In genomic region chr10:12986943-12987342, GRCm38 (mm10) we compare ENCODE assay signal across 13 mouse cellular contexts. TPM values are rescaled to one million over a fixed set of nuclear protein-coding genes. Genes with fewer than 3 reads are reported as not detected.
DNase-seq lines count a peak whose midpoint lies in the region; ATAC-seq and TF ChIP-seq lines count a peak whose summit lies in the region.
"Had no signal": no experiment of that assay in that cellular context is flagged by ENCODE, and none has a peak within 500 bp of the region (broad histone marks: within the 10 kb centered on the region; RNA-seq: fewer than 3 reads in every experiment).

No protein-coding gene starts in this region.

- H3K27me3 ChIP-seq in megakaryocyte, embryonic 14.5 days (replicated peaks), result no peaks in the 10 kb centered on the region
- H3K27me3 ChIP-seq in cerebellum, adult 2 months (ENCODE audit: control insufficient read depth, insufficient read depth, low read length), result no peaks in the 10 kb centered on the region
- H3K27me3 ChIP-seq: embryonic facial prominence, embryonic 15.5 days; intestine, embryonic 15.5 days; limb, embryonic 12.5 days had no signal

- 66% methylated on average over 4 of the region's 4 CpGs for WGBS in cerebellum, adult 2 months

- no peaks in the 10 kb centered on the region for H3K36me3 ChIP-seq in megakaryocyte, embryonic 14.5 days (replicated peaks; ENCODE audit: low read length)
- H3K36me3 ChIP-seq: embryonic facial prominence, embryonic 15.5 days; intestine, embryonic 15.5 days; limb, embryonic 12.5 days had no signal

- H3K4me3 ChIP-seq in megakaryocyte, embryonic 14.5 days (replicated peaks), result peak overlapping the region; percentile 84
- H3K4me3 ChIP-seq in cerebellum, adult 2 months (replicated peaks; ENCODE audit: insufficient read depth, low read depth, low read length), result no peak overlapping the region
- H3K4me3 ChIP-seq: embryonic facial prominence, embryonic 15.5 days; intestine, embryonic 15.5 days; limb, embryonic 12.5 days had no signal

- TF ChIP-seq CTCF in cerebellum, adult 2 months (IDR thresholded peaks at IDR 0.05; ENCODE audit: borderline replicate concordance, insufficient read depth, low read depth, low read length), result no peak

- peak; percentile 67 for ATAC-seq in frontal cortex, adult (ENCODE audit: low TSS enrichment)
- ATAC-seq: intestine, embryonic 15.5 days had no signal

- TF ChIP-seq POLR2A in cerebellum, adult 2 months (IDR thresholded peaks at IDR 0.05; ENCODE audit: borderline replicate concordance, insufficient read depth, low read length), result no peak

- H3K27ac ChIP-seq in cerebellum, adult 2 months (ENCODE audit: insufficient read depth, low read length), result no peak overlapping the region
- H3K27ac ChIP-seq: embryonic facial prominence, embryonic 15.5 days; intestine, embryonic 15.5 days; limb, embryonic 12.5 days had no signal

- H3K4me1 ChIP-seq in megakaryocyte, embryonic 14.5 days, result peaks cover 98% of the 10 kb centered on the region
- no peaks in the 10 kb centered on the region for H3K4me1 ChIP-seq in cerebellum, adult 2 months (ENCODE audit: control insufficient read depth, insufficient read depth, low read length)
- H3K4me1 ChIP-seq: embryonic facial prominence, embryonic 15.5 days; intestine, embryonic 15.5 days; limb, embryonic 12.5 days had no signal

- H3K9me3 ChIP-seq in megakaryocyte, embryonic 14.5 days, result no peaks in the 10 kb centered on the region
- H3K9me3 ChIP-seq: embryonic facial prominence, embryonic 15.5 days; intestine, embryonic 15.5 days; limb, embryonic 12.5 days had no signal

- DNase-seq in frontal cortex, postnatal 14 days (ENCODE audit: low spot score in 2 of 2), result no peak
- DNase-seq in heart, adult 9 months (ENCODE audit: low spot score in 2 of 2), result peak; percentile 39 to 47
- DNase-seq in heart, postnatal 4 days, result peak; percentile 51
- no peak for DNase-seq in cerebellum, adult 2 months
- no peak for DNase-seq in kidney, postnatal 4 days
- DNase-seq in thymus, adult 18-20 months, result no peak
- DNase-seq: lung, postnatal 14 days; right cerebral cortex, adult 18-20 months had no signal

RNA-seq across cellular contexts. Expression of gene Sf3b5, which starts 18.2 kb away (rescaled TPM):
- total RNA-seq in heart, postnatal 4 days (2021), result 1 to 10 TPM; 9.2 to 9.6 TPM
- 87.2 and 216 TPM in 2 replicates for polyA plus RNA-seq in megakaryocyte, embryonic 14.5 days (2012; ENCODE audit: insufficient read depth, low replicate concordance)
- polyA plus RNA-seq in cerebellum, adult 2 months (2012; rRNA removed), result 19.1 and 21.2 TPM in 2 replicates

RNA-seq across cellular contexts. Expression of gene Stx11, which starts 22.8 kb away (rescaled TPM):
- total RNA-seq in heart, postnatal 4 days (2021), result 1 to 10 TPM; 2.3 to 3.4 TPM
- polyA plus RNA-seq in megakaryocyte, embryonic 14.5 days (2012; ENCODE audit: insufficient read depth, low replicate concordance), result 35.2 and 81.5 TPM in 2 replicates
- 0.10 and 0.11 TPM in 2 replicates for polyA plus RNA-seq in cerebellum, adult 2 months (2012; rRNA removed)

Comparison
In these comparisons a context has a peak if more than half of its experiments do, and no peak if none do; other contexts are left out.
1. DNase-seq: peak in heart, adult 9 months (2 of 2) and heart, postnatal 4 days (single experiment); none in frontal cortex, postnatal 14 days (0 of 2), cerebellum, adult 2 months (0 of 2), kidney, postnatal 4 days (0 of 2) and thymus, adult 18-20 months (0 of 2).
2. RNA of gene Stx11, which starts 22.8 kb away (polyA plus RNA-seq): 35.2 to 81.5 TPM in megakaryocyte, embryonic 14.5 days; 0.10 to 0.11 TPM in cerebellum, adult 2 months; every median in the first group is over 10 times any median in the second.